10 mouse cellular contexts compared by ENCODE assay signal in the genomic region with DNA sequence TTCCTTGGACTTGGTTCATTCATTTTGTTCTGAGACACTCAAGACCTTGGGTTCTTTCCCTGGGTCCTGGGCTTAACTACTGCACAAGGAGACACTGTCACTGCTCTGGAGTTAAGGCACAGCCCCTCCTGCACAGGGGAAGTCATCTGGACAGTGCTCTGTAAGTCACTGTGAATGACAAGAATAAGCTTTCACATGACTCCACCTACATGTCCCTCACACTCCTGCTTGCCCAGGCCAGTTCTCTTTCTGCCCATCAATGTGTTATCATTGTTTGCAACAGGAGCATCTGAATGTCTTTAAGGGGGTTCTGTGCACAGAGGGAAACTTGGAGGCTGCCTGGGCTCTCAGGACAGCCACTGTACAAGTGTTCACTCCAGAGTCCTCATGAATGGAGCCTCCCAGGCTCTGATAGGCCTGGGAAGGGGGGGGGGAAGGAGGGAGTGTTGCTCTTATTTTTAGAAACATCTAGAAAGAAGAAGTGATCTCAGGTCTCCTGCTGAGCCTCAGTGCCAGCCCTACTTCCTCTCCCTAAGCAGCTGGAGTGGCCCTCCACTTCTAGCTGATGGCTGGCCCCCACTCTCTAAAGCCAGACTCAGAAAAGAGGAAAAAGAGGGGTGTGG. TPM values are rescaled to one million over a fixed set of nuclear protein-coding genes. Genes with fewer than 3 reads are reported as not detected.
DNase-seq lines count a peak whose midpoint lies in the region; TF ChIP-seq lines count a peak whose summit lies in the region.
"Had no signal": no experiment of that assay in that cellular context is flagged by ENCODE, and none has a peak within 500 bp of the region (broad histone marks: within the 10 kb centered on the region; RNA-seq: fewer than 3 reads in every experiment).

No protein-coding gene starts in this region.

- peak; percentile 53 to 65 for DNase-seq in lung, adult 18-20 months
- DNase-seq in lung, adult 2 months: no peak
- peak; percentile 30 for DNase-seq in heart, postnatal 25 days (ENCODE audit: low spot score)
- DNase-seq in skeletal muscle tissue, adult 2 months (ENCODE audit: low read depth, low spot score): peak; percentile 63
- no peak for DNase-seq in limb, embryonic 10.5 days (ENCODE audit: low spot score)
- no peak for DNase-seq in ovary, adult 18-20 months (ENCODE audit: low spot score)
- DNase-seq: cerebellum, postnatal 14 days; midbrain, embryonic 14.5 days; retina, postnatal 1 day had no signal

- peaks cover 59% of the 10 kb centered on the region for H3K4me1 ChIP-seq in lung, adult 2 months (ENCODE audit: control insufficient read depth, insufficient read depth, low read length)
- peaks cover 13% of the 10 kb centered on the region for H3K4me1 ChIP-seq in brown adipose tissue, adult 24 weeks (ENCODE audit: control insufficient read depth, insufficient read depth, insufficient read length, low read length)
- 0 out of 2 replicates have a peak, but pooled peaks cover 5% of the 10 kb centered on the region for H3K4me1 ChIP-seq in limb, embryonic 10.5 days

- H3K4me3 ChIP-seq in lung, adult 2 months (replicated peaks; ENCODE audit: extremely low read depth, low read depth, low read length): no peak overlapping the region
- H3K4me3 ChIP-seq in brown adipose tissue, adult 24 weeks (ENCODE audit: insufficient read depth, low read depth, low read length): no peak overlapping the region
- H3K4me3 ChIP-seq in limb, embryonic 10.5 days: no peak overlapping the region

- no peak for TF ChIP-seq POLR2A in lung, adult 2 months (IDR thresholded peaks at IDR 0.05; ENCODE audit: borderline replicate concordance, extremely low read depth, low read depth, low read length)

- no peaks in the 10 kb centered on the region for H3K36me3 ChIP-seq in limb, embryonic 10.5 days

- H3K27me3 ChIP-seq in limb, embryonic 10.5 days (ENCODE audit: low read depth, poor library complexity, severe bottlenecking): no peaks in the 10 kb centered on the region

- H3K9me3 ChIP-seq in limb, embryonic 10.5 days (replicated peaks): no peaks in the 10 kb centered on the region

- intact Hi-C loops in heart, postnatal 25 days (cut with DNase I): no loop called here

- H3K27ac ChIP-seq in brown adipose tissue, adult 24 weeks (replicated peaks; ENCODE audit: low read depth, low read length): peak overlapping the region; percentile 44; the same call in 1 of the 2 replicates
- no peak overlapping the region for H3K27ac ChIP-seq in limb, embryonic 10.5 days

- no peak for TF ChIP-seq CTCF in lung, adult 2 months (IDR thresholded peaks at IDR 0.05; ENCODE audit: insufficient read depth, low read length)

RNA-seq across cellular contexts. Expression of a gene that starts 19.8 kb away (rescaled TPM):
- 236 and 247 TPM in 2 replicates for polyA plus RNA-seq in lung, adult 2 months (2012; rRNA removed)
- polyA plus RNA-seq in brown adipose tissue, adult 24 weeks (2012; ENCODE audit: insufficient read depth, insufficient read length, missing spikeins): 10.6 and 11.7 TPM in 2 replicates
- total RNA-seq in heart, postnatal 25 days (2021): 100 to 1,000 TPM; 377 to 459 TPM
- polyA plus RNA-seq in limb, embryonic 10.5 days (2016; fragmentation: Nextera tagmentation; extraction: Ambion mirVana): 25.3 and 27.5 TPM in 2 replicates

Comparison
In these comparisons a context has a peak if more than half of its experiments do, and no peak if none do; other contexts are left out.
1. DNase-seq: peak in lung, adult 18-20 months (2 of 2), heart, postnatal 25 days (single experiment) and skeletal muscle tissue, adult 2 months (single experiment); none in lung, adult 2 months (single experiment), limb, embryonic 10.5 days (single experiment) and ovary, adult 18-20 months (single experiment).